Mouse (Mus musculus): ENCODE results near the gene Dnaaf5. TPM values are rescaled to one million over a fixed set of nuclear protein-coding genes. Genes with fewer than 3 reads are reported as not detected.

The Dnaaf5 gene
- polyA plus RNA-seq, 1 experiment: 3.2 TPM

GRCm38 (mm10) chr5:139229716-139230115, 79.7 kb downstream of the Dnaaf5 start:
- H3K4me3 ChIP-seq (replicated peaks): no peak overlapping the region
- no peaks in the 10 kb centered on the region for H3K9me3 ChIP-seq (ENCODE audit: control insufficient read depth, low read length)
- TF ChIP-seq GATA1 (IDR thresholded peaks at IDR 0.05; ENCODE audit: low read length) (no peak), TAL1 (IDR thresholded peaks at IDR 0.05; ENCODE audit: low read length) (no peak)
- no peaks in the 10 kb centered on the region for H3K27me3 ChIP-seq (ENCODE audit: control insufficient read depth)
- H3K36me3 ChIP-seq (ENCODE audit: control insufficient read depth): peaks cover 100% of the 10 kb centered on the region
- peaks cover 16% of the 10 kb centered on the region for H3K4me1 ChIP-seq (ENCODE audit: control insufficient read depth)

- Histone ChIP-seq H3K9me3 (ENCODE audit: control insufficient read depth, low read length) (no peaks in the 10 kb centered on the region), H3K27me3 (ENCODE audit: control insufficient read depth) (no peaks in the 10 kb centered on the region), H3K4me1 (ENCODE audit: control insufficient read depth) (peaks cover 16% of the 10 kb centered on the region), H3K36me3 (ENCODE audit: control insufficient read depth) (peaks cover 100% of the 10 kb centered on the region), H3K4me3 (replicated peaks) (no peak overlapping the region)
- TF ChIP-seq GATA1 (IDR thresholded peaks at IDR 0.05; ENCODE audit: low read length): no peak
- TF ChIP-seq TAL1 (IDR thresholded peaks at IDR 0.05; ENCODE audit: low read length): no peak
Measured at GRCm38 (mm10) chr5:139232083-139232482, 82.1 kb downstream of the Dnaaf5 start.

GRCm38 (mm10) chr5:139234423-139234822, 84.4 kb downstream of the Dnaaf5 start:
- peaks cover 100% of the 10 kb centered on the region for H3K36me3 ChIP-seq (ENCODE audit: control insufficient read depth)
- no peaks in the 10 kb centered on the region for H3K9me3 ChIP-seq (ENCODE audit: control insufficient read depth, low read length)
- H3K27me3 ChIP-seq (ENCODE audit: control insufficient read depth): no peaks in the 10 kb centered on the region
- H3K4me1 ChIP-seq (ENCODE audit: control insufficient read depth): peaks cover 16% of the 10 kb centered on the region
- no peak overlapping the region for H3K4me3 ChIP-seq (replicated peaks)
- no peak for TF ChIP-seq GATA1 (IDR thresholded peaks at IDR 0.05; ENCODE audit: low read length)
- no peak for TF ChIP-seq TAL1 (IDR thresholded peaks at IDR 0.05; ENCODE audit: low read length)

Other genes starting within 250 kb of the Dnaaf5 start
- 0.02 TPM in 1 of 2 replicates, not detected in the other for gene Pdgfa, start 152.9 kb upstream of the Dnaaf5 start, polyA plus RNA-seq (2012)
- gene Prkar1b, start 222 bp upstream of the Dnaaf5 start, polyA plus RNA-seq (2012): 0.01 TPM in 1 of 2 replicates, not detected in the other
- 0.91 and 1.2 TPM in 2 replicates for gene Sun1, start 50.4 kb downstream of the Dnaaf5 start, polyA plus RNA-seq (2012)
- gene Get4, start 102.1 kb downstream of the Dnaaf5 start, polyA plus RNA-seq (2012): 15.9 and 17.2 TPM in 2 replicates
- gene Adap1, start 175.4 kb downstream of the Dnaaf5 start, polyA plus RNA-seq (2012): 0.13 and 0.17 TPM in 2 replicates
- 5.5 and 10.5 TPM in 2 replicates for gene Cox19, start 201.2 kb downstream of the Dnaaf5 start, polyA plus RNA-seq (2012)
- 0.02 and 0.06 TPM in 2 replicates for gene Cyp2w1, start 202.4 kb downstream of the Dnaaf5 start, polyA plus RNA-seq (2012)
- gene Gpr146, start 227.5 kb downstream of the Dnaaf5 start, polyA plus RNA-seq (2012): 8.1 and 9.7 TPM in 2 replicates

All from erythroblast, embryonic 14.5 days (primary cell).